Mouse (Mus musculus) spleen, postnatal 36 days (tissue): Measurements from ENCODE around the gene Phlpp2.

Source experiments
- DNase-seq, 2 experiments: peaks; one replicate each; pipeline ENCODE4 v3.0.0; 2022; ENCODE audit warnings: low spot score in 2 of 2, mixed read lengths in 1 of 2

Phlpp2 gene

DNA sequence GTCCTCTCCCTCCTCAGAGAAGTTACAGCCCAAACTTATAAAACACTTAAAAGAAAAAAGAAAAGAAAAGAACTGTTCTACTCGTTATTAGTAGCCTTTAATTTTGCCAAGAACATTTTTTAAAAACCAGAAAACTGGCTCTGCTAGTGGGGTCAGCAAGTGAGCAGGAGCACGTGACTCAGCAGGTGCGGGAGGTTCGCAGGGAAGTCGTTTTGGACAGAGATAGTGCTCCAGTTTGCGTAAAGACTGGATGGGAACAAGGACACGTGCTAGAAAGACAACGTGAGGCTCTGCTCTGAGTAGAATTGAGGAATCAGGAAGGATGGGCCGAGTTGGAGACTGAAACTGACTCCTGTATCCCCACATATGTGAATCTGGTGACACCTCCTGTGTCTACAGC is 94.6 kb downstream of the Phlpp2 start:
- DNase-seq: no peak

DNA sequence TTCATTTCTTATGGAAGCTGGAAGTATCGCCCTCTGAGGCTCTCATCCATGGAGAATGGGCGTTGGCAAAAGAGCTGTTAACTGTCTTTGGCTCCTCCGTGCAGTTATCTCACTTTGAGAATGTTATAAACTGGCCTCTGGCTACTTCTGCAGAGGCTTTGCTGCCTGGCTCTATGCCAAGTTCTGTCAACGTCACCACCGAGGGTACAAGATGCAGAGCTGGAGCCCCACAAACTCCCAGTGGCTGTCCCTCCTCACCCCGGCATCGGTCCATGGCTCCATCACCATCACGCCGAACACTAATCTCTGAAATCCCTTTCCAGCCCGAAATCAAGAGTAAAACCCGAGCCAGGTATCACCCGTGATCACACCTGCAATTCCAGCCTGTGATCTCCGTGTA is 95.1 kb downstream of the Phlpp2 start:
- no peak for DNase-seq

DNA sequence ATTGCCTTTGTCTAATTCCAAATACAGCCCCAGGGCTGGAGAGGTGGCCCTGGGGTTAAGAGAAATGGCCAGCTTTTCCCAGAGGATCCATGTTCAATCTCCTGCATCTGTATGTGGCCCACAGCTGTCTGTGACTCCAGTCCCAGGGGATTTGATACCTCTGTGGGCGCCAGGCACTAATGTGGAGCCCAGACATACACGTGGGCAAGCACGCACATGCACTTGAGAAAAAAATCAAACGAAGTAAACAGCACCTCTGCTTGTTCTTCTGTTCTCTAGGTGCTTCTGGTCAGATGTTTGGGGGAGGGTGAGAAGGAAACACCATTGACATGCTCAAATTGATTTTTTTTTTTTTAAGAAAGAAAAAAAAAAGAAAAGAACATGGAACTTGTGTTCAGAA is 95.8 kb downstream of the Phlpp2 start:
- no peak for DNase-seq

DNA sequence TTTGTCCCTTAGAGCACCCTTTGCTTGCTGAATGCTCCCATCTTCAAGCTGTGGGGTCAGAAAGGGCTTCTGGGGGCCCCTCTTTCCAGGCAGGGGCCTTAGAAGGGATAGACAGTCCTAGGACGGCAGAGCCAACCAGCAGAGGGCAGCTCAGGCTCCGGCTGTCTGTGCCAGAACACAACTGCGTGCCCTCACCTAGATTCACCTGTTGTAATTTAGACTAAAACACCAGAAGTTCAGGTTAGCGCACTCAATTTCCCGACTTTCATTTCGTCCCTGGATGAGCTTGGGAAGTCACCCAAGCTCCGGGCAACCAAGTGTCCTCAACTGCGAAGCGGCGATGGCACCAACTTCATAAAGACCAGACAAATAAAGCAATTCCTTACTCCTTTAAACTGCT is 100.5 kb downstream of the Phlpp2 start:
- no peak for DNase-seq

DNA sequence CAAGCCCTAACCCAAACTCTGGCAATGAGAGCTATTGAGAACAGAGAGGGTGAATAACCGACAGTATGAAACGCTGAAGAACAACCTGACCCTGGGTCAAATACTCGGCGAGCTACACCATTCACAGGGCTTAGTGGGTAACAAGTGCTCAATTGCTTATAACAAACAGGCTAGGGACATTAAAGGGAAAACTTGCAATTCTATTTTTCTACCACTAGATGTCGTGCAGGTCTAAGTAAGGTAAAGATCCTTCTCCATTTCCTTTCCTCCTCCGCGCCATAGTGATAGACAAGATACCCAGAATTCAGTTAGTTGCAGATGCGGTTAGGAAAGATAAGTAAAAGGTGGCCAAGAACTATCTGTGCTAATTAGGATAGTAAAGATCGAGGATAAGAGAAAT is 102.0 kb downstream of the Phlpp2 start:
- DNase-seq: no peak

DNA sequence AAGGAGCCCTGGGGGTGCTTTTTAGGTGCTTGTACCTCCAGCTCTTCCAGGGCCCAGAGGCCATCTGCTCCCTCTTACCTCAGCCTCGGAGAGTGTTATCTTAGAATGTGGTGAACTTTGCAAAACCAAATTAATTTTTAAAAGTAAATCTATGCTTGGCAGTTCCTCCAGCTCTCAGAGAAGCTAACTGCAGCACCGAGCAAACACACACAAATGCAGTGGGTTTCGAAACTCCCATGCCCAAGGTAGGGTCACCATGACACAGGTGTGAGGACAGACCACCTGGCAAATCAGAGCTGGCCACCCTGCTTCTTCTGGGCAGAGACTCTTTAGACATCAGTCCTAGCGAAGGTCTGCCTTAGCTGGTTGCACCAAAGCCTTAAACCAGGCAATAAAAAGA is 104.6 kb downstream of the Phlpp2 start:
- DNase-seq: no peak

DNA sequence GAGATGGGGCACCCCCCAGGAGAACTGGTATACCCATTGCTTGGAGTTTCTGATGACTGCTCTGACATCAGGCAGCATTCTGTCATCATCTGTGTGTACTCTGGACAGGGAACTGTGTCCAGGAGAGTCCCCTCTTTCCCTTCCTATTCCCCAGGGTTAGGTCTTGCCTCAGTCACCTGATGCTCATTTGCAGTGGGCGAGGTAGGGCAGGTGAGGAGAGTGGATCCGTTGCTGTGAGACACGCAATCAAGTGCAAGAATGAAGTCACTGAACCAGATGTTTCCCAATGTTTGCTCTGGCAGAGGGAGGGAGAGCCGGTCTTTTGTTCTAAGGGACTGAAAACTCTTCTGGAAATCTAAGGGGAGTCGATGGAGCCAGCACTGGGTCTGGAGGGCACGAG is 111.0 kb downstream of the Phlpp2 start:
- no peak for DNase-seq

DNA sequence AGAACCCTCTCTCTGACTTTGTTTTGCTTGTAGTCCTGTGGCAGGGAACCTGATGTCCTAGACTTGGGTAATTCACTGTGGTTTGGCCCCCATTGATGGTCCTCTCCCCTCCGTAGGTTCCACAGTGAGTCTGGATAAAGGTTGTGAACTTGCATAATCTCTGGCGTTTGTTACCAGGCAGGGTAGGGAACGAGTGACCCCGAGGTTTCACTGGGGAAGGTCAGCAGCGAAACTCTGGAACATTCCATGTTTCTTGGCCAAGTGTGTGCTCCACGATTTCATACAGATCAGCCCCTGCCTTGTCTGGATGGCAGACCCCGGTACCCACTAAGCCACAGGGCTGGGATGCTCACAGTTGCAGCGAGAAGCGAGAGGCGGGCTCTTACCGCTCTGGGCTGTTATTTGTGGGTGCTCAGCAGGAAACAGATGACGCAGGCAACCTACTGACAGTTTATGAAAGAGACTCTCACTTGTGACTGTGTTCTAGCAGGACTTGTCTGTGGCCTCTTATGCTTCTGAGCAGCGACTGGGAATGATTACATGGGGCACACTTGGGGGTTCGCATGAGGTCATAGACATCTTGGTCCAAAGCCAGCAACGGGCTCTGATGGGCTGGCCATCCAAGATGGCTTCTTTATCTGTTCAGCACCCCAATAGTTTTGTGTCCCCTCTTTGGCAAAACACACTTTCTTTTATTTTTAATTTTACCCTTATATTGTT is 114.2 kb downstream of the Phlpp2 start:
- DNase-seq: no peak

DNA sequence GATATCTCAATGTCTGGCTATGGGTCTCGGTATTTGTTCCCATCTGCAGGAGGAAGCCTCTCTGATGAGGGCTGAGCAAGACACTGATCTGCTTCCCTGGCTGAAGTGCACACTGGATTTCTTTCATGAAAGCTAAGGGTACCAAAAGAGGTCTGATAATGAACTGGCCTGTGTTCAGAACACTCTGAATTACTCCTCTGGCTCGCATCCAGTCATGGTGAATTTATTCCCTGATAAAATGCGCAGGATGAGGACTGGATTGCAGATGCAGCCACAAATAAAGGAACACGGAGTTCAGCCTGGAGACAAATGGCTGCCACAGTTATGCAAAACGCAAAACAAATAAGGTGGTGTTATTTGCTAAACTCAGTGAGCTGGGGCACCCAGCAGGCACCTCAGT is 115.6 kb downstream of the Phlpp2 start:
- DNase-seq: no peak

DNA sequence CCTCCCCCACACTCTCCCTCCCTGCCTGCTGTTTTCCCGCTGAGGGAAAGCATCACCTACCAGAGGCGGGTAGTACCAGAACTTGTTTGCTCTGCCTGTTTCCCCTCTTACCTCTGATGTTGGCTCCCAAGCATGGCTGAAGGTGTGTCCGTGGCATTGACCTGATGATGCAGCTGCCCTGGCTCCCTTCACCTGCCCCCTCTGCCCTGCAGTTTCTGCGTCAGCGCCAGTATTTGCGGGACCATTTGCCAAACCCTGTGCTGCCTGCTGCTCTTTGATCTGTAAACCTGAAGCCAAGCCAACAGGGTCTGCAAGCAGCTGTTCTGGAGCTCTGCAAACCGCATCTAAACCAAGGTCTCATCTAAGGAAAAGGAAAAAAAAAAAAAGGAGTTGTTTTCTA is 118.0 kb downstream of the Phlpp2 start:
- no peak for DNase-seq

DNA sequence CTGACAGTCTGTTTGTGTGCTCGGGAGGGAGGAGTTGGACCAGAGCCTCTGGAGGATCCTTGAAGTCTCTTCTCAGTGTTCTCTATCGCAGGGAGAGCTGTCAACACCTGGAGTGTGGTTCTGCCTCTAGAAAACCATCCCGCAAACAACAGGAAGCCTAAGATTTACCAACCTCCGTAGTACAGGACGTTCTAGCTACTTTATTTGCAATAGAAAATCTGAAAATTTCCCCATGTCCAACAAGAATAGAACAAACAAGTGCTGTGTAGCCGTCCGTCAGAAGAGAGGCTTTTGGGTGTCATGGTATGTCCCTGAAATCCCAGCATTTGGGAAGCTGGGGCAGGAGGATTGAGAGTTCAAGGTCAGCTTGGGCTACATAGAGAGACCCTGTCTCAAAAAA is 119.4 kb downstream of the Phlpp2 start:
- DNase-seq: no peak

DNA sequence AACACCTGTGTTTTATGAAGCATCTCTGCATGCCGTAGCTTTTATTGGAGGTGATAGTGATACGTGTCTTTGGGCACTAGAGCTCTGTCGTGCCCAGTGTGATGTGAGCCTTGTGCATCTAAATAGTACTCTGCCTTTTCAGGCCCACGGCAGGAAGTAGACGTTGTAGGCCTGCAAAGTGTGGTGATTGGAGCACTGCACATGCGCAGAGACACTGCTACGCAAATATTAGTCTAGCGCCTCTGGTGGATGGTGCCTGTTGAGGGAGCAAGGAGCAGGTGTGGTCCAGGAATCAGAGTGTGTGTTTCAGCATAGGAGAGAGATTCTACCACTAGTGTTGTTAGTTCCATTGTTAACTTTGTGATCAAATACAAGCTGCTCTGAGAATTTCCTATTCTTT is 120.8 kb downstream of the Phlpp2 start:
- DNase-seq: no peak

DNA sequence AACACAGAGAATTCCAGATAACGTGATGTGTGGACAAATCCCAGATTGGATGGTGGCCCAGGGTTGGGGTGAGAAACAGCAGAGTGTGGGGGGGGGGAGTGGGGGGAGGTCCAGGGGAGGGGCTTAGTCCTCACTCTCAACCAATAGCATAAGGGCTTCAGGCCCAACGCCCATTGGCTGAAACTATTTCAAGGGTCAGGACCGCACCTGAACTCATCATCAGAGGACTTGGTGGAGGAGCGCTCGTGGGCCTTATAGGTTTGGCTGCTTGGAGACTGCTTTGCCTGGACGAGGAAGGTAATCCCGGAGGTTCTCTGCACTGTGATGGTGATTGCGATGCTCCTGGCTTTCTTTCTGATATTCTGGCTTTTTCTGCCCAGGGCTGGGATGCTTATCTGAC is 121.9 kb downstream of the Phlpp2 start, which contains the start of gene Tat:
Gene Tat (plus strand): TSS at position 214 of the 400 bp plus-strand sequence.
- no peak for DNase-seq

DNA sequence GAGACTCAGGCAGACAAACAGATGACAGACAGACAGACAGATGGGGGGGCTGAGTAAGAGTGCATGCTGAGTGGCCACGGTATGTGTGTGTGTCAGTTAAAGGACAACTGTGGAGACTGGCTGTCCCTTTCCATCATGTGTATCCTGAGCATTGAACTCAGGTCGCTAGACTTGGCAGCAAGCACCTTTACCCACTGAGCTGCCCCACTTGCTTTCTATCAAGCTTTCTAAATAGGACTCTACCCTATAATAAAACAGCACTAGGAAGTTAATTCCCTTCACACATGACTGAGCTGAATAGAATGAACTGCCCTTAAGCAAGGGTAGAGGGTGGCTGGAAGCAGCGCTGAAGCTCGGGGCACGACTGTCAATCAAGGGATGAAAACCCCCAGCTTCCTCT is 123.8 kb downstream of the Phlpp2 start:
- no peak for DNase-seq

DNA sequence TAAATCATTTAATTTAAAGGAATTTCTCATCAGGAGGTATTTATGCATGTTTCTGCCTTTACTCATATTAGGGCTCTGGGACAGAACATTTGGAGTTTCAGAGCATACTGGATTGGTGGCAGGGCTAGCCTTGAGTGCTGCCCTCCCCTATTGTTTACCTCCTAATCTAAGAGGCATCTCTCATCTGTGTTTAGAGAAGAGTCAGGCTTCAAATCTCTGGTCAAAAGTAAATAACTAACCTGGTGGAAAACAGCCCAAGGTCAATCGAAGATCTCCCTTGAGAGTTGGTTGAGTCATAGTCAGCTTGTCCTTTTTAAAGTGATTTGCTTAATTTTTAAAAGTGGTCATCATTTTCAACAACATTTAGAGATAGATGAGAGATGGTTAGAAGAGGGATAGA is 124.6 kb downstream of the Phlpp2 start:
- no peak for DNase-seq
